Mouse (Mus musculus): ENCODE measurements around the gene Lhx8.

- TF ChIP-seq CTCF (IDR thresholded peaks at IDR 0.05; ENCODE audit: extremely low read depth, insufficient read depth, low read length): no peak
- no peak for TF ChIP-seq POLR2A (IDR thresholded peaks at IDR 0.05; ENCODE audit: extremely low read depth, insufficient read depth, low read length)
Observed at GRCm38 (mm10) chr3:154298490-154298889, 32.0 kb downstream of the Lhx8 start.

All from cortical plate, adult 2 months (tissue).